Mouse (Mus musculus): Measurements from ENCODE around the gene Syt9. TPM values are rescaled to one million over a fixed set of nuclear protein-coding genes. Genes with fewer than 3 reads are reported as not detected.

Gene Syt9
- under 1 TPM; 0.53 to 0.68 TPM for total RNA-seq (2021)
- long read RNA-seq, experiment 1, partial matches to known transcripts, result 0 of 2 reads
- long read RNA-seq, experiment 1, other reads (novel, unspliced or antisense), result 1 of 2 reads
- long read RNA-seq, experiment 2, result 0 reads

DNA sequence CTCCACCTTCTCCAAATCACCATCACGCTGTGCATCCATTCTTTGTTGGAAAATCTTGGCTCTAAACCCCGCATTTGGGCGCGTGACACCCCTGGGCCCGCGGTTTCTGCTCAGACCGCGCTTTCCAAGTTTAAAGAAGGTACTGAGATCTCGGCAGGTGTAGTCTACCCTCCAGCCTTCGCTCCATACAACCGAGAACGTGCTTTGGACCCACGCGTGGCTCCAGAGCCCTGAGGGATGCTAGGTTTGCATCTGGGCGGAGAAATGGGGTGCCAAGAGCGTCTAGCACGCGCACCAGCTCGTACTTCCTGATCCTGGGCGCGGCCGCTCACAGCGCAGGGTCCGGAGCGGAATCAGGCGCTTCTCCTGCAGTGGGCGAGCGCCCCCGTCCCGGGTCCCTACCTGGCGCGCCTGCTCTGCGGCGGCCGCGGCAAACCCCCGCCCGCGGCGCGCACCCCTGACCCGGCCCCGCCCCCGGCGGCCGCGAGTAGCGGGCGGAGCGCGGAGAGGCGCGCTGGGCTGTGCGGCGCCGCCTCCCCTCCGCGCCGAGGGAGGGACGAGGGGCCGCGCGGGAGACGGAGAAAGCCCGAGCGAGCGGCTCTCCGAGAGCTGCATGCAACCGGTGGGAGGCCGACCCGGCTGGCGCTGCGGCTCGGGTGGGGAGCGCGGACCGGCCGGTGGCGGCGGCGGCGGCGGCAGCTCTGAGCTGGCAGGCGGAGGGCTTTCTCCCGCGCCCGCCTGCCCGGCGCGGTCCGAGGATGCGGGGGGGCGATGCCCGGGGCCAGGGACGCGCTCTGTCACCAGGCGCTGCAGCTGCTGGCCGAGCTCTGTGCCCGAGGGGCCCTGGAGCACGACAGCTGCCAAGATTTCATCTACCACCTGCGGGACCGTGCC is at the start of gene Syt9:
Gene Syt9 (plus strand): TSS at position 497 of the 894 bp plus-strand sequence.
- intact Hi-C loops (cut with DNase I; ENCODE audit: low total_unique reads), result no loop called here
- DNase-seq, result peak; percentile 13

DNA sequence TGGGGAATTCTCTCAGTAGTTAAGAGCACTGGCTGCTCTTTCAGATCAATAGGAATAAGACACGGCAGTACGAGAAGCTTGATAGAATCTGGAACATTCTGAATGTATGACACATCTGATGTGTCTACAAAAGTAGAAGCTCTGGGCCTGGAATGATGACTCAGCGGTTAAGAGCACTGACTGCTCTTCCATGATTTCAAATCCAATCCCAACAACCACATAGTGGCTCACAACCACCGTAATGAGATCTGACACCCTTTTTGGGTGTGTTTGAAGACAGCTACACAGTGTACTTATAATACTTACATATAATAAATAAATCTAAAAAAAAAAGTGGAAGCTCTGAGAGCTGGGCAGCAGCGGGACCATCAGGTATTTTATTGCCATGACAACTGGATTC is 31.5 kb upstream of the Syt9 start:
- intact Hi-C loops (cut with DNase I; ENCODE audit: low total_unique reads), result no loop called here

GRCm38 (mm10) chr7:107339560-107340057 is 30.9 kb upstream of the Syt9 start:
- intact Hi-C loops (cut with DNase I; ENCODE audit: low total_unique reads), result no loop called here
- DNase-seq, result no peak

More for the DNA sequence above, 31.5 kb upstream of the Syt9 start:
- DNase-seq, result no peak

- intact Hi-C loops (cut with DNase I; ENCODE audit: low total_unique reads), result no loop called here
- no peak for DNase-seq
Observed at GRCm38 (mm10) chr7:107340221-107340620, 30.3 kb upstream of the Syt9 start.

DNA sequence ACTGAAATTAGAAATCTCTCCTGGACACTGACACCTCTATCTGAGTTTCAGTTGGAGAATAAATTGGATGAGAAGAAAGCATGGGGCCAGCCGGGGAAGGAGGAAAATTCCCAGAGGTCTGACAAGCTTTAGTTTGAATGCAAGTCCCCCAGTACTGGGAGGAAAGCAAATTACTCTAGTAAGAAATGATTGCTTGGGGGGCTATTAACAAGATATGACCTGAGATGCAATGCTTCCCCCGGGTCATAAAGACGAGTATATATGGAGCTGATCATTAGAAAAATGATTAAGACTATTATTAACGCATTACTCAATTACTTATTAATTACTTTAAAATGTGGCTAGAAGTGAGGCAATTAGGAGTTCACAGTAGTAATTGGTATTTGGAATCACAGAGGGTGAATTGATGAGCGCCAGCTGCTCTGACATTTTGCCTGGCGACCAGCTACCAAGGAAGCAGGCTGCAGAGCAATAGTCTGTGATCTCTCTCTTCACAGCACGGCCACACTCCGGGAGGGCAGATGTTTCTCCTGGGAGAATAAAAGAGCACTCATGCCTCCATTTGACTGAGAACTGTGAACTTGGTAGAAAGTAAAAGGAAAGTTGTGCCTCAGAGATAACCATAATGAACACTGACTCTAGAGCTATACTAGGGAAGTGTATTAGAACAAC is 28.9 kb upstream of the Syt9 start:
- no peak for DNase-seq
- intact Hi-C loops (cut with DNase I; ENCODE audit: low total_unique reads), result no loop called here

- intact Hi-C loops (cut with DNase I; ENCODE audit: low total_unique reads), result no loop called here
- no peak for DNase-seq
Observed at GRCm38 (mm10) chr7:107349201-107349600, 21.3 kb upstream of the Syt9 start.

- DNase-seq, result no peak
- intact Hi-C loops (cut with DNase I; ENCODE audit: low total_unique reads), result no loop called here
Observed at GRCm38 (mm10) chr7:107362153-107362552, 8.4 kb upstream of the Syt9 start.

GRCm38 (mm10) chr7:107362634-107363033 is 7.9 kb upstream of the Syt9 start:
- intact Hi-C loops (cut with DNase I; ENCODE audit: low total_unique reads), result no loop called here
- no peak for DNase-seq

- DNase-seq, result peak; percentile 3
- intact Hi-C loops (cut with DNase I; ENCODE audit: low total_unique reads), result no loop called here
Observed at GRCm38 (mm10) chr7:107371126-107371920, 795 bp downstream of the Syt9 start.

GRCm38 (mm10) chr7:107380562-107380961 is 10.0 kb downstream of the Syt9 start:
- no peak for DNase-seq

DNA sequence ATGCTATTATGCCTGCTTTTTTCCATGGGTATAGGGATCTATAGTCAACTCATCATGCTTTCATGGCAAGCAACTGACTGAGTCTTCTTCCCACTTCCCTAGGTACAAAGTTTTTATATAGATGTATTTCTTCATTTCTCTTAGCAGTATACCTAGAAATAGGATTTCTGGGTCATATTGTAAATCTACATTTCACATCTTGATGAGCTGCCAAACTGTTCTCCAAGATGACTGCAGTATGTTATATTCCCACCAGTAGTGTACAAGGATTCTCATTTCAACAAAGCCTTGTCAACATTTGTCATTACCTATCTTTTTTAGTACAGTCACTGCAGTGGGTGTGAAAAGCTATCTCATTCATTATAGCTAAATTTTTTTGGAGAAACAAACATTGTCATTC is 19.1 kb downstream of the Syt9 start:
- intact Hi-C loops (cut with DNase I; ENCODE audit: low total_unique reads), result no loop called here
- no peak for DNase-seq

More at GRCm38 (mm10) chr7:107380562-107380961, 10.0 kb downstream of the Syt9 start:
- intact Hi-C loops (cut with DNase I; ENCODE audit: low total_unique reads), result no loop called here

DNA sequence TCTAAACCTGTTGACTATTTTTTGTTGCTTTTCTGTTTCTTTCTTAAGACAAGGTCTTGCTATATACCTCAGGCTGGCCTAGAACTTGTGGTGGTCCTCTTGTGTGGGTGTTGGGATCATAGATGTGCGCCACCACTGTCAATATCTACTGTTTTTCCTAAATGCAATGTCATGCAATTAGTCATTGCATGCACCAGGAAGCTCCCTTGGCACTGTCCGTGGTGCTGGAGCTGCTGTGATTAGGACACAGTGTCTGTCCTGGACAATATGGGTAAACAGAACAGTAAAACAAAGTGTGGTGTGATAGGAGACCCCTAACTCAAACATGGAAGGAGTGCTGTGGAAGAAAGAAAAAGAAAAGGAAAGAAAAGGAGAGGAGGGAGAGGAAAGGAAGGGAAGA is 22.2 kb downstream of the Syt9 start:
- intact Hi-C loops (cut with DNase I; ENCODE audit: low total_unique reads), result no loop called here
- no peak for DNase-seq

DNA sequence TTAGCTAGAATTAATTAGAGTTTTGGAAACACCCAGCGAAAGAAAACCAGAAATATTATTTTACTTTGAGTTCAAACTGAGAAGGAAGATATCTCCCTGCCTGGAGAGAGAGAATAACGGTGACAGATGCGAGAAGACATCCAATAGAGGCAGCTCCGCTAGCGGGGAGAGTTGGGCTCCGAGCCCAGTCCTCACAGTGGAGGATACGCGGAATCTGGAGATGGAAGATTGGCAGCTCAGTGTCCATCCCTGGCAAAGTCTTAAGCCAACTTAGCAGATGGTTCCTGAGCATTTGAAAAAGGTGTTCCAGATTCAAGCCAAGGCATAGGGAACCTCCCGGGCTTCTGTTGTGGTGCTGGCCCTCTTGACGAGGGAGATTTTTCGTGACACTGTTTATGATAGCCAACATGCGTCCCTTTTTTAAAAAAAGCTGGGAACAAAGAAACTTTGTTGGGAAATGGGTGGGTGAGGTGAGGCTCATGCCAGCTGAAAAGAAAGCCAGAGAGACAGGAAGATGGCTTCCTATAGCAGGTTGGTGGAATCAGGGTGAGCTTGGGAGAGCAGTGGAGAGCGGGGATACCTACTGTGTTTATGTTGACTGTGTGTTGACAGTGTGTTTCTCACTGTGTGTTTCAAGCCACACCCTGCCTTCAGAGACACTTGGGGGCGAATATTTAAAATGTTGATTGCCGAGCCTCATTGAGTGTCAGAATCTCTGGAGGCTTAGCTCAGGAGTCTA is 29.7 kb downstream of the Syt9 start:
- DNase-seq, result no peak
- intact Hi-C loops (cut with DNase I; ENCODE audit: low total_unique reads), result no loop called here

- intact Hi-C loops (cut with DNase I; ENCODE audit: low total_unique reads), result no loop called here
- DNase-seq, result no peak
Observed at GRCm38 (mm10) chr7:107403261-107403660, 32.7 kb downstream of the Syt9 start.

GRCm38 (mm10) chr7:107414928-107415327 is 44.4 kb downstream of the Syt9 start:
- no peak for DNase-seq
- intact Hi-C loops (cut with DNase I; ENCODE audit: low total_unique reads), result no loop called here

GRCm38 (mm10) chr7:107417043-107417850 is 46.7 kb downstream of the Syt9 start:
- intact Hi-C loops (cut with DNase I; ENCODE audit: low total_unique reads), result no loop called here
- DNase-seq, result no peak

GRCm38 (mm10) chr7:107437381-107437780 is 66.9 kb downstream of the Syt9 start:
- intact Hi-C loops (cut with DNase I; ENCODE audit: low total_unique reads), result no loop called here
- DNase-seq, result no peak

DNA sequence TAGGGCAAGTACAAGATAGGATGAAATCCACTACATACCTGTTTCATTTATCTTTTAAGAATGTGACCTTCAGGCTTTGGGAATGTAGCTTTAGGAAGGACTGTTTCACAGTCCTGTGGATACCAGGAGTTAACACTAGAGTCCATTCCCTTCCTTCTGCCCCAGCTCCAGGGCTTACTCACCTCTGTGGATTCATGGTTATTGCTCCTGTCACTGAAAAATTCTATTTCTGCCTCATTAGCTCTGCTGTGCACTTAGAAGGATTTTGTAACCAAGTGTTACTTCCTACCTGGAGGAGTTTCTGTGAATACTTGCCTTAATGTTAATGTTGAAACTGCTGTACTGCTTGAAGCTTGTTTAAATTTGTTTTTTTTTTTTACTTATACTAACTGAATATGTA is 74.1 kb downstream of the Syt9 start:
- intact Hi-C loops (cut with DNase I; ENCODE audit: low total_unique reads), result no loop called here

More for the DNA sequence above, 74.1 kb downstream of the Syt9 start:
- DNase-seq, result no peak

Data from gastrocnemius, postnatal 14 days (tissue).